Mouse (Mus musculus): ENCODE measurements around the gene Col2a1. TPM values are rescaled to one million over a fixed set of nuclear protein-coding genes. Genes with fewer than 3 reads are reported as not detected.

Gene Col2a1
- polyA plus RNA-seq, 1 experiment, result 2.2 TPM

GRCm38 (mm10) chr15:97955742-97956141 is 48.8 kb downstream of the Col2a1 start:
- H3K4me3 ChIP-seq (replicated peaks; ENCODE audit: insufficient read depth, low read depth, low read length), result no peak overlapping the region
- H3K4me1 ChIP-seq (ENCODE audit: control insufficient read depth, insufficient read depth, low read length), result no peaks in the 10 kb centered on the region
- TF ChIP-seq CTCF (IDR thresholded peaks at IDR 0.05; ENCODE audit: borderline replicate concordance, insufficient read depth, low read depth, low read length), result no peak
- no peak for TF ChIP-seq POLR2A (IDR thresholded peaks at IDR 0.05; ENCODE audit: borderline replicate concordance, insufficient read depth, low read length)
- no peaks in the 10 kb centered on the region; the same call in 1 of the 2 replicates for H3K27me3 ChIP-seq (ENCODE audit: control insufficient read depth, insufficient read depth, low read length)
- no peak overlapping the region for H3K27ac ChIP-seq (ENCODE audit: insufficient read depth, low read length)
- WGBS, result 29% methylated on average over 4 of the region's 4 CpGs
- no peak for DNase-seq

DNA sequence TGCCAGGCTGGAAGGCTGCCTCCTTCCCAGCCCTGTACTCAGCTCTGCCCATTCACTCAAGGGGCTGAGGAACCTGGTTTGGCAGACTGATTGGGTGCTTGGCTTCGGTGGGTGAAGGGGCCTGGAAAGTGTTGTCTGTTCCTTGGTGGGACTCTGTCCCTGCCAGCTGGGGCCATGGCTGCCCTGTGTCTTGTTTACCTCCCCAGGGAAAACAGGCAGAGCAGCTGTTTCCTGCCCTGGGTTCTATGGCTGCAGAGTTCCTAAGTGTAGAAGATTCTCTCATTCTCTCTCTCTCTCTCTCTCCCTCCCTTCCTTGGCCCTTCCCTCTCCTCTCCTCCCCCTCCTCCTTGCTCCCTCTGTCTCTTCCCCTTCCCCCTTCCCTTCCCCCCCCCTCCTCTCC is 49.2 kb downstream of the Col2a1 start:
- Histone ChIP-seq H3K27me3 (ENCODE audit: control insufficient read depth, insufficient read depth, low read length) (no peaks in the 10 kb centered on the region; the same call in 1 of the 2 replicates), H3K4me1 (ENCODE audit: control insufficient read depth, insufficient read depth, low read length) (no peaks in the 10 kb centered on the region), H3K27ac (ENCODE audit: insufficient read depth, low read length) (no peak overlapping the region), H3K4me3 (replicated peaks; ENCODE audit: insufficient read depth, low read depth, low read length) (no peak overlapping the region)
- 19% methylated on average over 1 of the region's 1 CpGs for WGBS
- DNase-seq, result no peak
- TF ChIP-seq POLR2A (IDR thresholded peaks at IDR 0.05; ENCODE audit: borderline replicate concordance, insufficient read depth, low read length) (no peak), CTCF (IDR thresholded peaks at IDR 0.05; ENCODE audit: borderline replicate concordance, insufficient read depth, low read depth, low read length) (no peak)

DNA sequence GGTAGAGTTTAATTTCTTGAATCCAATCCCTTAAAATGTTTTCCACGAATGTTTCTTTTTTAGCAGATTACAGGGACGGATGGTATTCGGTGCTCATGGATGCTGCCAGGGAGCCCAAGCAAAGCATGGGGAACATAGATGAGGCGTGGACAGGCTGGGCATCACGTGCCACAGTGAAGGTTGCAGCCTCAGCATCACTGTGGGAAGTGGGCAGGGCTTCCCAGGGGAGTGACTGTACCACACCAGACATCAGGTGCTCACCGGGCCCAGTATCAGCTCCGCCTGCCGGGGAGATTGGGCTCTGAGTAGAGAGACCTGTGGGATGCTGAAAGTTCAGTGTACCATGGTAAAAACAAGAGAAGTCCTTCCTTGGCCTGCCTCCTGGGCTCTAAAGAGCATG is 49.8 kb downstream of the Col2a1 start:
- Histone ChIP-seq H3K4me3 (replicated peaks; ENCODE audit: insufficient read depth, low read depth, low read length) (no peak overlapping the region), H3K27ac (ENCODE audit: insufficient read depth, low read length) (no peak overlapping the region), H3K4me1 (ENCODE audit: control insufficient read depth, insufficient read depth, low read length) (no peaks in the 10 kb centered on the region), H3K27me3 (ENCODE audit: control insufficient read depth, insufficient read depth, low read length) (no peaks in the 10 kb centered on the region; the same call in 1 of the 2 replicates)
- no peak for DNase-seq
- TF ChIP-seq POLR2A (IDR thresholded peaks at IDR 0.05; ENCODE audit: borderline replicate concordance, insufficient read depth, low read length) (no peak), CTCF (IDR thresholded peaks at IDR 0.05; ENCODE audit: borderline replicate concordance, insufficient read depth, low read depth, low read length) (no peak)
- 81% methylated on average over 8 of the region's 8 CpGs for WGBS

GRCm38 (mm10) chr15:97952889-97953189 is 51.7 kb downstream of the Col2a1 start:
- 47% methylated on average over 4 of the region's 4 CpGs for WGBS
- no peak for TF ChIP-seq POLR2A (IDR thresholded peaks at IDR 0.05; ENCODE audit: borderline replicate concordance, insufficient read depth, low read length)
- no peak for TF ChIP-seq CTCF (IDR thresholded peaks at IDR 0.05; ENCODE audit: borderline replicate concordance, insufficient read depth, low read depth, low read length)
- H3K4me1 ChIP-seq (ENCODE audit: control insufficient read depth, insufficient read depth, low read length), result no peaks in the 10 kb centered on the region
- H3K4me3 ChIP-seq (replicated peaks; ENCODE audit: insufficient read depth, low read depth, low read length), result no peak overlapping the region
- H3K27me3 ChIP-seq (ENCODE audit: control insufficient read depth, insufficient read depth, low read length), result no peaks in the 10 kb centered on the region; the same call in 1 of the 2 replicates
- H3K27ac ChIP-seq (ENCODE audit: insufficient read depth, low read length), result no peak overlapping the region
- no peak for DNase-seq

DNA sequence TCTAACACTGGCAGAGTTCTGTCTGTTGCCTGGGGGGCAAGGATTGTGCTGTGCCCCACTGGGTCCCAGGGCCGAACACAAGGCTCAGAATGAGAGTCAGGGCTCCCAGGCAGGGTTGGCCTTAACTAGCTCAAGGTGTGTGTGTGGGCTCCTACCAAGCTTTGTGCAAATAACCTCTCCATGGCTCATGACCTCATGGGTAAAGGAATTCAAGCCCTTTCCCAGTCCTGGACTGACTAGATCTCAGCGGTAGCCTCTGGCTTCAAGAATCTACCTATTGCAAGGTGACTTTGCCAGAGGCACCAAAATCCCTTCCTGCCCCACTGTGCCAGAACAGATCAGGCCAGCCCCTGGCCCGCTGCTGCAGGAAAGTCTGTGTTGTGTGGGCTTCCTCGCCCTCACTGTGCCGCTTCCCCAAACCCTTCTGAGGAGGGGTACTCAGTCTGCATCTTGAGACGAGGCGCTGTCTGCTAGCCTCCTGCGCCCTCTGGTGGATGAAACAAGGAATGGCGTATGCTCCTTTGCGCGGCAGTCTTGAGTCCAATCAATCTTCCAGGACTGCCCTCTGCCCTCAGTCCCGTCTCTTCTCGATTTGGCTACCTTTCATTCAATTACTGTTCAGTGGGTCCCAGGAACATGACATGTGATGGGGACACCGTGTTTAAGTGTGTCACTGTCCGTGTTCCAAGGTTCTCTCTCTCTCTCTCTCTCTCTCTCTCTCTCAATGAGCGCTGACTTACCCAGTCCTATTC is 52.2 kb downstream of the Col2a1 start:
- no peaks in the 10 kb centered on the region for H3K4me1 ChIP-seq (ENCODE audit: control insufficient read depth, insufficient read depth, low read length)
- WGBS, result 14% methylated on average over 16 of the region's 16 CpGs
- no peak overlapping the region for H3K27ac ChIP-seq (ENCODE audit: insufficient read depth, low read length)
- no peaks in the 10 kb centered on the region; the same call in 1 of the 2 replicates for H3K27me3 ChIP-seq (ENCODE audit: control insufficient read depth, insufficient read depth, low read length)
- peak; percentile 54 to 61 for DNase-seq
- TF ChIP-seq POLR2A (IDR thresholded peaks at IDR 0.05; ENCODE audit: borderline replicate concordance, insufficient read depth, low read length), result no peak
- peak; percentile 96 for TF ChIP-seq CTCF (IDR thresholded peaks at IDR 0.05; ENCODE audit: borderline replicate concordance, insufficient read depth, low read depth, low read length)
- H3K4me3 ChIP-seq (replicated peaks; ENCODE audit: insufficient read depth, low read depth, low read length), result no peak overlapping the region

DNA sequence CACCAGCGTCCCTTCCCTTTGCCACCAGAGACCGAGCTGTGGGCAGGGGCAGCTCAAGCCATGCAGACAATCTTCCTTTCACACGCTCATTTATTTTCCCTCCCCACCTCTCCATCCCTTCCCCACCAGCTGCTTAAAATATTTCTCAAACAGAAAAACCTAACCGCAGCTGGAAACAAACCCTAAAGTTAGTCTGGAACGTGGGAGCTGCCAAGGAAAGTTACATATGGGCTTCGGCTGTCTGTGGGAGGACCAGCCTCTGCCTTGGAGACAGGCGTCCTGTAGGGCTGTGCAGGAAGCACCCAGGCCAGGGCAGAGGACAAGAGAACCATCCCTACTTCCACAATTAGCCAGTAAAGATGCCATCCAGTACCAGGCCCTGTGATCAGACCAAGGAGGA is 54.3 kb downstream of the Col2a1 start:
- 58% methylated on average over 7 of the region's 7 CpGs for WGBS
- no peak for DNase-seq
- H3K4me3 ChIP-seq (replicated peaks; ENCODE audit: insufficient read depth, low read depth, low read length), result no peak overlapping the region
- H3K27ac ChIP-seq (ENCODE audit: insufficient read depth, low read length), result no peak overlapping the region
- H3K27me3 ChIP-seq (ENCODE audit: control insufficient read depth, insufficient read depth, low read length), result no peaks in the 10 kb centered on the region
- no peaks in the 10 kb centered on the region for H3K4me1 ChIP-seq (ENCODE audit: control insufficient read depth, insufficient read depth, low read length)
- TF ChIP-seq CTCF (IDR thresholded peaks at IDR 0.05; ENCODE audit: borderline replicate concordance, insufficient read depth, low read depth, low read length) (no peak), POLR2A (IDR thresholded peaks at IDR 0.05; ENCODE audit: borderline replicate concordance, insufficient read depth, low read length) (no peak)

- DNase-seq, result no peak
- 75% methylated on average over 3 of the region's 3 CpGs for WGBS
- no peak for TF ChIP-seq POLR2A (IDR thresholded peaks at IDR 0.05; ENCODE audit: borderline replicate concordance, insufficient read depth, low read length)
- no peak for TF ChIP-seq CTCF (IDR thresholded peaks at IDR 0.05; ENCODE audit: borderline replicate concordance, insufficient read depth, low read depth, low read length)
- no peaks in the 10 kb centered on the region for H3K27me3 ChIP-seq (ENCODE audit: control insufficient read depth, insufficient read depth, low read length)
- H3K4me1 ChIP-seq (ENCODE audit: control insufficient read depth, insufficient read depth, low read length), result no peaks in the 10 kb centered on the region
- no peak overlapping the region for H3K27ac ChIP-seq (ENCODE audit: insufficient read depth, low read length)
- H3K4me3 ChIP-seq (replicated peaks; ENCODE audit: insufficient read depth, low read depth, low read length), result no peak overlapping the region
Measured at GRCm38 (mm10) chr15:97949706-97950105, 54.8 kb downstream of the Col2a1 start.

GRCm38 (mm10) chr15:97948720-97949119 is 55.8 kb downstream of the Col2a1 start:
- Histone ChIP-seq H3K27ac (ENCODE audit: insufficient read depth, low read length) (no peak overlapping the region), H3K4me3 (replicated peaks; ENCODE audit: insufficient read depth, low read depth, low read length) (no peak overlapping the region), H3K4me1 (ENCODE audit: control insufficient read depth, insufficient read depth, low read length) (no peaks in the 10 kb centered on the region), H3K27me3 (ENCODE audit: control insufficient read depth, insufficient read depth, low read length) (no peaks in the 10 kb centered on the region)
- no peak for DNase-seq
- TF ChIP-seq CTCF (IDR thresholded peaks at IDR 0.05; ENCODE audit: borderline replicate concordance, insufficient read depth, low read depth, low read length), result no peak
- TF ChIP-seq POLR2A (IDR thresholded peaks at IDR 0.05; ENCODE audit: borderline replicate concordance, insufficient read depth, low read length), result no peak
- 45% methylated on average over 7 of the region's 7 CpGs for WGBS

Data from cerebellum, adult 2 months (tissue).